Mouse (Mus musculus): Measurements from ENCODE around the gene Psg22.

GRCm38 (mm10) chr7:18728391-18728790, 10.5 kb downstream of the Psg22 start:
- TF ChIP-seq CTCF (IDR thresholded peaks at IDR 0.05; ENCODE audit: low read depth) (no peak), EP300 (IDR thresholded peaks at IDR 0.05; ENCODE audit: low read depth) (no peak)
